Comparison of ENCODE assay signal across 15 mouse cellular contexts in genomic region chr19:57692566-57692965, GRCm38 (mm10).
DNase-seq lines count a peak whose midpoint lies in the region; ATAC-seq and TF ChIP-seq lines count a peak whose summit lies in the region.
"Had no signal": no experiment of that assay in that cellular context is flagged by ENCODE, and none has a peak within 500 bp of the region (broad histone marks: within the 10 kb centered on the region; RNA-seq: fewer than 3 reads in every experiment).

No protein-coding gene starts in this region.

- H3K27me3 ChIP-seq in kidney, adult 2 months (replicated peaks; ENCODE audit: control insufficient read depth, insufficient read depth, low read length): no peaks in the 10 kb centered on the region
- H3K27me3 ChIP-seq: neural tube, embryonic 15.5 days had no signal

- H3K27ac ChIP-seq in kidney, adult 2 months (ENCODE audit: insufficient read depth, low read depth, low read length): no peak overlapping the region
- H3K27ac ChIP-seq: embryonic facial prominence, embryonic 10.5 days; neural tube, embryonic 15.5 days had no signal

- DNase-seq in kidney, adult 2 months: no peak
- no peak for DNase-seq in kidney, postnatal 36 days
- DNase-seq in 3T3-L1 (ENCODE audit: low read depth, low spot score): peak; percentile 20
- DNase-seq in 416B (ENCODE audit: low read depth): peak; percentile 35
- DNase-seq in ZHBTc4 (ENCODE audit: low read depth, low spot score): peak; percentile 30
- DNase-seq in cerebellum, postnatal 14 days: no peak
- DNase-seq: cerebellum, adult 9-10 months; heart, postnatal 36 days; kidney, postnatal 14 days; lung, adult 18-20 months; thymus, adult 2 months had no signal

- 94% methylated on average over 3 of the region's 3 CpGs for WGBS in kidney, adult 2 months

- H3K36me3 ChIP-seq in kidney, adult 2 months (ENCODE audit: control insufficient read depth, insufficient read depth, low read length): peaks cover 4% of the 10 kb centered on the region

- no peak overlapping the region for H3K4me3 ChIP-seq in kidney, adult 2 months (ENCODE audit: insufficient read depth, low read depth, low read length)
- H3K4me3 ChIP-seq: embryonic facial prominence, embryonic 10.5 days; neural tube, embryonic 15.5 days had no signal

- H3K4me1 ChIP-seq in kidney, adult 2 months (ENCODE audit: control insufficient read depth, insufficient read depth, low read length): no peaks in the 10 kb centered on the region
- H3K4me1 ChIP-seq: embryonic facial prominence, embryonic 10.5 days had no signal

- peak; percentile 36 for TF ChIP-seq CTCF in kidney, adult 2 months (conservative IDR thresholded peaks at IDR 0.05; ENCODE audit: insufficient read depth, insufficient read length, low read depth, low read length)

- TF ChIP-seq POLR2A in kidney, adult 2 months (IDR thresholded peaks at IDR 0.05; ENCODE audit: low read depth, low read length): no peak

- no peak for ATAC-seq in CD4-positive, CD25-positive, alpha-beta regulatory T cell, adult 4 months
- ATAC-seq: inflammation-experienced regulatory T-cells, adult 6 months had no signal

Comparison
In these comparisons a context has a peak if more than half of its experiments do, and no peak if none do; other contexts are left out.
1. DNase-seq: peak in 3T3-L1 (single experiment), 416B (single experiment) and ZHBTc4 (single experiment); none in kidney, adult 2 months (single experiment), kidney, postnatal 36 days (0 of 2) and cerebellum, postnatal 14 days (0 of 2).